ENCODE assay signal across 8 mouse cellular contexts in the genomic region with DNA sequence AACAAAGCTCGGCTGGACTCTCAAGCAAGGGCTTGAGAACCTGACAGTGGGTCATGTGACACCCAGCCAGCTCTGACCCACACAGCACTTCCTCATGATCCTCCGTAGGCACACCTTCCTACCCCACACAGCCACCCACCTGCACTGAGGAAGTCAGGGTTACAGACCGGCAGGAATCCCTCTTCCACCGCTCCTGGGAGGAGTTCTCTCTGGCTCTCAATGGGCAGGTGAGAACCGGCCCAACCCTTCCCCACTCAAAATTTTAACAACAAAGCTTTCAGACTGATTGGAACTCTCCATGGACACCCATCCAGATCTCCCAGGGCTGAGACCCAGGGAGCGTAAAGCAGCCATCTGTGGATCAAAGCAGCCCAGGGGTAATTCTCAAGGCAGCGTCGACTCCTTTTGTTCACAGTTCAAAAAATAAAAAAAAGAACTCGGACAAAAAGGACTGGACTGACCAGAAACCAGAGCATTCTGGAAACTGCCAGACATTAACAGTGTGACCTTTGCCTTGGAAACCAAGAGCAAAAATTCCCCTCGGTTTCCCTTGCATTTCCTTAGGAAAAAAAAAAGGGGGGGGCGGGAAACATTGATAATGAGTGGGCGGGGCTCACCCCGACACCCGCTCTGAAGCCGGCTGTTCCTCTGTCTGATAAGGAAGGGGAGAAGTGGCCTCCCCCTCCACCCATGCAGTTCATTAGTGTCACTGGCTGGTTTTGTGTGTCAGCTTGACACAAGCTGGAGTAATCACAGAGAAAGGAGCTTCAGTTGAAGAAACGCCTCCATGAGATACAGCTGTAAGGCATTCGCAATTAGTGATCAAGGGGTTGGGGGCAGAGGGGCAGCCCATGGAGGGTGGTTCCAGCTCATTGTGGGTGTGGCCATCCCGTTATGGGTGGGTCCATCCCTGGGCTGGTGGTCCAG. TPM values are rescaled to one million over a fixed set of nuclear protein-coding genes. Genes with fewer than 3 reads are reported as not detected.
DNase-seq lines count a peak whose midpoint lies in the region; ATAC-seq and TF ChIP-seq lines count a peak whose summit lies in the region.

No protein-coding gene starts in this region.

- H3K27ac ChIP-seq in gastrocnemius, adult 2 months, result peak overlapping the region; percentile 81
- peak overlapping the region; percentile 68 for H3K27ac ChIP-seq in forebrain, embryonic 12.5 days
- H3K27ac ChIP-seq in intestine, postnatal 0 days (ENCODE audit: low read depth, low read length), result peak overlapping the region; percentile 95

- no peak for TF ChIP-seq CTCF in gastrocnemius, adult 2 months (IDR thresholded peaks at IDR 0.05)
- TF ChIP-seq CTCF in intestine, postnatal 0 days (IDR thresholded peaks at IDR 0.05; ENCODE audit: low read depth), result no peak

- peak; percentile 74 for ATAC-seq in forebrain, embryonic 12.5 days (ENCODE audit: low FRiP score)
- peak; percentile 79 for ATAC-seq in intestine, postnatal 0 days
- peak; percentile 62; the same call in 1 of the 2 replicates for ATAC-seq in megakaryocyte-erythroid progenitor cell, adult 5-6 weeks (replicated peaks; ENCODE audit: low FRiP score, low TSS enrichment, poor library complexity, severe bottlenecking)

- peak overlapping the region; percentile 26 for H3K4me2 ChIP-seq in forebrain, embryonic 12.5 days
- peak overlapping the region; percentile 57 for H3K4me2 ChIP-seq in intestine, postnatal 0 days (replicated peaks; ENCODE audit: low read depth)

- no peaks in the 10 kb centered on the region for H3K9me3 ChIP-seq in forebrain, embryonic 12.5 days
- no peaks in the 10 kb centered on the region for H3K9me3 ChIP-seq in intestine, postnatal 0 days (ENCODE audit: control insufficient read depth)

- H3K4me3 ChIP-seq in gastrocnemius, adult 2 months, result peak overlapping the region; percentile 56
- no peak overlapping the region for H3K4me3 ChIP-seq in forebrain, embryonic 12.5 days (replicated peaks)
- H3K4me3 ChIP-seq in intestine, postnatal 0 days (ENCODE audit: low read depth, low read length), result no peak overlapping the region

- H3K36me3 ChIP-seq in forebrain, embryonic 12.5 days (replicated peaks), result peaks cover 25% of the 10 kb centered on the region
- H3K36me3 ChIP-seq in intestine, postnatal 0 days (ENCODE audit: control insufficient read depth, insufficient read depth), result peaks cover 22% of the 10 kb centered on the region; the same call in 1 of the 2 replicates

- no peak for DNase-seq in gastrocnemius, adult 2 months
- DNase-seq in gastrocnemius, adult 18-20 months (ENCODE audit: low spot score), result no peak
- no peak for DNase-seq in right cerebral cortex, postnatal 4 days
- no peak for DNase-seq in left cerebral cortex, adult 8-10 months (ENCODE audit: low spot score in 2 of 2)
- DNase-seq in cerebellum, adult 11 months, result no peak

- no peak overlapping the region for H3K9ac ChIP-seq in forebrain, embryonic 12.5 days
- H3K9ac ChIP-seq in intestine, postnatal 0 days (ENCODE audit: low read depth, low read length), result peak overlapping the region; percentile 57

- H3K27me3 ChIP-seq in forebrain, embryonic 12.5 days, result no peaks in the 10 kb centered on the region
- no peaks in the 10 kb centered on the region for H3K27me3 ChIP-seq in intestine, postnatal 0 days (replicated peaks; ENCODE audit: control insufficient read depth, insufficient read depth, low read length)

- intact Hi-C loops in gastrocnemius, adult 2 months (cut with DNase I), result no loop called here

- WGBS in forebrain, embryonic 12.5 days, result 15% methylated on average over 18 of the region's 18 CpGs
- WGBS in intestine, postnatal 0 days, result 15% methylated on average over 18 of the region's 18 CpGs

- peaks cover 37% of the 10 kb centered on the region for H3K4me1 ChIP-seq in forebrain, embryonic 12.5 days
- peaks cover 18% of the 10 kb centered on the region for H3K4me1 ChIP-seq in intestine, postnatal 0 days (replicated peaks; ENCODE audit: control insufficient read depth, insufficient read depth, low read length)

RNA-seq across cellular contexts. Expression of a gene that starts 20.8 kb away (rescaled TPM):
- 1 to 10 TPM; 6.1 to 7.2 TPM for total RNA-seq in gastrocnemius, adult 2 months (2021)
- total RNA-seq in gastrocnemius, adult 18-20 months (2021), result 1 to 10 TPM; 7.2 to 7.7 TPM
- 19.0 and 19.9 TPM in 2 replicates for polyA plus RNA-seq in forebrain, embryonic 12.5 days (2016; fragmentation: Nextera tagmentation; extraction: Ambion mirVana)
- polyA plus RNA-seq in intestine, postnatal 0 days (2015; fragmentation: Nextera tagmentation; extraction: Ambion mirVana), result 5.1 TPM in 2 replicates
- total RNA-seq in megakaryocyte-erythroid progenitor cell, adult 5-6 weeks (2014; fragmentation: Nextera tagmentation), result 12.5 and 20.6 TPM in 2 replicates
- total RNA-seq in megakaryocyte-erythroid progenitor cell, adult 5-6 weeks (2017), result 3.7 and 5.1 TPM in 2 replicates
- total RNA-seq in left cerebral cortex, adult 8-10 months (2022), result 10 to 100 TPM; 25.6 to 29.5 (median 27.1) TPM

RNA-seq across cellular contexts. Expression of a gene that starts 30.7 kb away (rescaled TPM):
- total RNA-seq in gastrocnemius, adult 2 months (2021), result not detected
- total RNA-seq in gastrocnemius, adult 18-20 months (2021), result not detected
- polyA plus RNA-seq in forebrain, embryonic 12.5 days (2016; fragmentation: Nextera tagmentation; extraction: Ambion mirVana), result not detected in 2 replicates
- 18.2 and 23.2 TPM in 2 replicates for polyA plus RNA-seq in intestine, postnatal 0 days (2015; fragmentation: Nextera tagmentation; extraction: Ambion mirVana)
- total RNA-seq in megakaryocyte-erythroid progenitor cell, adult 5-6 weeks (2014; fragmentation: Nextera tagmentation), result not detected in 2 replicates
- not detected in 2 replicates for total RNA-seq in megakaryocyte-erythroid progenitor cell, adult 5-6 weeks (2017)
- total RNA-seq in left cerebral cortex, adult 8-10 months (2022), result under 1 TPM in 1 of 4 experiments, not detected in 3; 0.30 TPM
